Mouse (Mus musculus) B cell, adult 67 days (primary cell): ENCODE results near the gene Dnajc14. TPM values are rescaled to one million over a fixed set of nuclear protein-coding genes. Genes with fewer than 3 reads are reported as not detected.

Experiments
- total RNA-seq, 2 experiments: library from RNA; stranded (reverse); gene quantifications; 4 replicates each; pipeline ENCODE4 v1.2.4; 2023

The Dnajc14 gene
- total RNA-seq: 10 to 100 TPM; 70.8 to 83.4 TPM

GRCm38 (mm10) chr10:128803771-128804270 is at the start of gene Dnajc14:
Gene Dnajc14, plus strand, starts transcription at chr10:128804062.

DNA sequence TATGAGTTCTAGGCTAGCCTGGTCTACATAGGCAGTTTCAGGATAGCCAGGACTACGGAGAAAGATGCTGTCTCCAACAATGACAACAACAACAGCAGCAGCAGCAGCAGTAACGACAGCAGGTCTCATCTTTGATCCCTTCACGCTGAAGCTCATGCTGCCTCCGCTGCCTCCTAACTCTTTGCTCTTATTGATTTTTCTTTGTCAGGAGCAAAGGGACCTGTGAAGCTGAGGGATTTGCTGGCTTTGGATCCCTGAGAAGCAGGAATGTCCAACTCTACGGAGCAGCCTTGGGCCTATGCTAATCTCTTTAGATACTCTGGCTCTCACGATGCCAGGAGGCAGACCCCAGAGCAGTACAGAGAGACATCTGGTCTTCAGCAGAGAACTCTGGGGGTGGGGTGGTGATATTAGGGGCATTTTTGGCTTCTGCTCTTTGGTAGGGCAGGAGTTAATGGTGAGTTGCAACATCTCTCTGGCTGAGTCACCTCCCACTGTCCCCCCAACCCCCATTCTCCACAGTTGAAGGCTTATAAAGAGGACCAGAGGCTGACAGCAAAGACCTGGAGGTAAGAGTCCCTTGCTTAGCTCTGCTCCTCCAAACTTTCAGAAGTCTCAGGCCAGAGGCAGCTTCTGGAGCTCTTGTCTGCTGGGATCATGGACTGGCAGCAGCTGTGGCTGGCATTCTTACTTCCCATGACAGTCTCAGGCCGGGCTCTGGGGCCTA is 13.3 kb upstream of the Dnajc14 start, which contains the start of gene Mmp19:
Gene Mmp19 (plus strand): TSS at position 513 of the 727 bp plus-strand sequence.

GRCm38 (mm10) chr10:128804271-128805091 is 619 bp downstream of the Dnajc14 start, which contains the start of gene Tmem198b:
Gene Tmem198b, minus strand, starts transcription at chr10:128804370.

GRCm38 (mm10) chr10:128817033-128817432 is 13.2 kb downstream of the Dnajc14 start, which contains the start of gene Sarnp:
Gene Sarnp, plus strand, starts transcription at chr10:128817333.

DNA sequence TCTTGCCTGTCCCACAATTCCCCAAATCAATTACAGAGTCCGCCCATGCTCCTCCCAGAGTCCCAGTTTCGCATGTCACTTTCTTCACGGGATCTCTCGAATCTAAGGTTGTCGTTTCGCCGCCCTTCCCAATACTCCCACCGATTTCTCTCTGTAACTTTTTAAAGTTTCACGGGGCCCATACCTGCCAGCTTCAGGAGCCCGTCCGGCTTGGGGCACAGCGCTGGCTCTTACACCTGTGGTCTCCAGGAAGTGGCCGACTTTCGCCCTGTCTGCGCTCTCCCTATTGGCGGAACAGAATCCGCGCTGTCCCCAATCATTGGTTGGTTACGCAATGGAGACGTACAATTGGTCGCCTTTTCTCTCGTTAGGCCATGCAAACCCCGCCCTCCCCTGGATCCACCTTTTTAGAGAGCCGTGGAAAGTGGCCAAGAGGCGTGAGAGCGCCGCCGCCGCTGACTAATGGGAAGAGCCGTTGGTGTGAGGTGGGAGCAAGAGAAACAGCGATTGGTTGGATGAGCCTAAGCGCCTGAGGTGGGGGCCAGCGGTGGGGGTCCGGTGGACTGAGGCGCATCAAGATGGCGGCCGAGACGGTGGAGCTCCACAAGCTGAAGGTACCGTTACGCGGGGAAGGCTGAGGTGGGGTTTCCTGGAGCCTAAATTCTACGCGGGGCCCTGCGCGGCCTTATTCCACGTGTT is 17.6 kb downstream of the Dnajc14 start, which contains the start of gene Ormdl2:
Gene Ormdl2 (minus strand): TSS at position 288 of the 699 bp plus-strand sequence.

Other genes with a start within 250 kb of the Dnajc14 start
- gene Pa2g4, start 238.1 kb upstream of the Dnajc14 start, total RNA-seq: 10 to 100 TPM; 83.0 to 90.6 TPM
- gene Erbb3, start 214.4 kb upstream of the Dnajc14 start, total RNA-seq: 1 to 10 TPM; 1.2 to 1.3 TPM
- 1,000 to 10,000 TPM; 1,119 to 1,137 TPM for gene Rps26, start 177.3 kb upstream of the Dnajc14 start, total RNA-seq
- gene Ikzf4, start 158.1 kb upstream of the Dnajc14 start, total RNA-seq: under 1 TPM in 1 of 2 experiments, not detected in 1; 0.32 TPM
- gene Suox, start 130.0 kb upstream of the Dnajc14 start, total RNA-seq: 10 to 100 TPM in 1 of 2 experiments, 1 to 10 TPM in 1; 8.6 to 10.1 TPM
- 10 to 100 TPM; 71.4 to 72.8 TPM for gene Rab5b, start 107.8 kb upstream of the Dnajc14 start, total RNA-seq
- 1 to 10 TPM in 1 of 2 experiments, under 1 TPM in 1; 0.87 to 1.2 TPM for gene Pmel, start 99.9 kb upstream of the Dnajc14 start, total RNA-seq
- gene Cdk2, start 99.0 kb upstream of the Dnajc14 start, total RNA-seq: 10 to 100 TPM; 56.7 to 61.7 TPM
- gene Dgka, start 59.2 kb upstream of the Dnajc14 start, total RNA-seq: 100 to 1,000 TPM; 188 to 201 TPM
- 10 to 100 TPM; 46.2 to 59.0 TPM for gene Pym1, start 56.2 kb upstream of the Dnajc14 start, total RNA-seq
- not detected for gene Mmp19, start 13.2 kb upstream of the Dnajc14 start, total RNA-seq
- 10 to 100 TPM; 18.4 to 18.7 TPM for gene Tmem198b, start 308 bp downstream of the Dnajc14 start, total RNA-seq
- gene Sarnp, start 13.3 kb downstream of the Dnajc14 start, total RNA-seq: 10 to 100 TPM; 55.1 to 57.0 TPM
- 10 to 100 TPM; 21.2 to 25.7 TPM for gene Ormdl2, start 17.6 kb downstream of the Dnajc14 start, total RNA-seq
- gene Gdf11, start 87.7 kb downstream of the Dnajc14 start, total RNA-seq: 10 to 100 TPM; 53.2 to 61.2 TPM
- 1 to 10 TPM; 1.2 to 1.7 TPM for gene Cd63, start 96.9 kb downstream of the Dnajc14 start, total RNA-seq
- gene Rdh5, start 118.8 kb downstream of the Dnajc14 start, total RNA-seq: 1 to 10 TPM; 6.5 to 8.2 TPM
- 10 to 100 TPM; 67.9 to 70.9 TPM for gene Bloc1s1, start 120.0 kb downstream of the Dnajc14 start, total RNA-seq
- under 1 TPM in 1 of 2 experiments, not detected in 1; 0.26 TPM for gene Itga7, start 129.8 kb downstream of the Dnajc14 start, total RNA-seq
- gene Mettl7b, start 156.9 kb downstream of the Dnajc14 start, total RNA-seq: not detected
- gene Olfr9, start 185.4 kb downstream of the Dnajc14 start, total RNA-seq: not detected
- gene Olfr763, start 206.7 kb downstream of the Dnajc14 start, total RNA-seq: not detected
- not detected for gene Olfr764-ps1, start 235.8 kb downstream of the Dnajc14 start, total RNA-seq
- gene Olfr765, start 245.9 kb downstream of the Dnajc14 start, total RNA-seq: not detected